Mouse (Mus musculus) testis, adult 2 months (tissue): ENCODE measurements around the gene Myo10.

Source experiments
- CTCF ChIP-seq: fragments of 200-500 bp; IDR thresholded peaks from 2 replicates; pipeline ENCODE4 v1.5.1; 2012; ENCODE audit warnings: low read depth, mild to moderate bottlenecking, inconsistent platforms, low read length, moderate library complexity; ENCODE audit not compliant: control insufficient read depth, insufficient read depth, insufficient replicate concordance
- POLR2A ChIP-seq: fragments of 200-500 bp; IDR thresholded peaks from 2 replicates; pipeline ENCODE4 v1.6.1; 2012; ENCODE audit warnings: low read depth, mild to moderate bottlenecking, inconsistent platforms, low read length, moderate library complexity; ENCODE audit not compliant: control insufficient read depth

DNA sequence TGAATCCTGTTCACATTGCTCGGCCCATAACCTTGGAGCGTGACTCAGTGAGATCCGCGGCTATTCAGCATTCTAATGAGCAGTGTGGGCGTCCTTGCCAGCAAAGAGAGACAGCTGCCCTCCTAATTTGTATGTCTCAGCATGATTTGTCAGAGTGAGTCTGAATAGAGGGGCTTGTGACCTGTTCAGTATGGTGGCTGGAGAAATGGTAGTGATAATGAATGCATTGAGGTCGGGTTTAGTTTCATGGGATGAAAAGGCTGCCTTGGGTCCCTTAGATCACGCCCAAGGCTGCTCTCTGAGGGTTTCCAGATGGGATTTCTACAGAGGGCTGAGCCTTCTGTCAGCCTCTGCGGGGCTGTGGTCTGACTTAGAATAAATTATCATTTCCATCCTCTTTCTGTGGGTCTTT lies 139.5 kb downstream of the Myo10 start:
- TF ChIP-seq POLR2A (no peak), CTCF (no peak)
